Mouse (Mus musculus) olfactory bulb, adult 2 months (tissue): ENCODE measurements at regions not wholly inside any gene's neighbourhood (a gene's known extent, or its start where the extent isn't known, plus 50 kb on each side); places are given as distances from the start of the nearest gene placed in this dataset.

Source experiments
- CTCF ChIP-seq: fragments of 200-500 bp; IDR thresholded peaks from 2 replicates; pipeline ENCODE4 v1.5.1; 2012; ENCODE audit warnings: low read depth, mild to moderate bottlenecking, low read length, moderate library complexity; ENCODE audit not compliant: insufficient read depth
- POLR2A ChIP-seq: fragments of 200-500 bp; IDR thresholded peaks from 2 replicates; pipeline ENCODE4 v1.6.1; 2012; ENCODE audit warnings: mild to moderate bottlenecking, low read depth, low read length, moderate library complexity; ENCODE audit not compliant: insufficient read depth

DNA sequence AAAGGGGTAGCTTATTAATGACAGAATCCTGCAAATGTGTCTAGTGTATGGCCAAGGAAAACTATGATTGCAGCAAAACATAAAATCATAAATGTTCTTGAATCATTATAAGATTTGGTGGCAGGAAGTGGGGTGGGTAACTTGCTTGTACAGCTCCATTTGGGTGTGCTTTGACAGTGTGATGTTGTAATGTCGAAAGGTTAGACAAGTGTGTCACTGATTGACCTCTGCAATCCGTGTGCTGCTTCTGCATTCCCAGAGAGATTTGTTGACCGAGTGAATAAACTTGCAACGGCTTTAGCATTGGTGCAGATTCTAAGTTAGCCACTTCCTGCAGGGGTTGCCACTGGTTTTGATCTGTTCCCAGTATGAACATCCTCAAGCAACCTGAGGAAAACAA is 165.9 kb upstream of the Tab2 start:
- TF ChIP-seq POLR2A = no peak
- no peak for TF ChIP-seq CTCF
